Mouse (Mus musculus): ENCODE results near the gene Morc3. TPM values are rescaled to one million over a fixed set of nuclear protein-coding genes. Genes with fewer than 3 reads are reported as not detected.
A peak's percentile ranks its signal among the peaks of the same experiment; 100 is the strongest.

Morc3 gene
- polyA plus RNA-seq (2015; fragmentation: Nextera tagmentation; extraction: Ambion mirVana) = 22.2 and 22.3 TPM in 2 replicates

GRCm38 (mm10) chr16:93831627-93832395 lies at the start of gene Morc3:
Gene Morc3, plus strand, starts transcription at chr16:93832121.
- Histone ChIP-seq H3K36me3 (no peaks in the 10 kb centered on the region), H3K9ac (peak within 1 kb of the TSS; percentile 92), H3K4me2 (peak within 1 kb of the TSS; percentile 69), H3K4me3 (peak within 1 kb of the TSS; percentile 89), H3K9me3 (replicated peaks) (no peaks in the 10 kb centered on the region), H3K27ac (peak within 1 kb of the TSS; percentile 96), H3K27me3 (no peaks in the 10 kb centered on the region), H3K4me1 (replicated peaks) (peaks cover 24% of the 10 kb centered on the region)
- ATAC-seq (replicated peaks; ENCODE audit: insufficient number of reproducible peaks, insufficient read depth, low FRiP score, low read depth) = peak; percentile 97
- 12% methylated on average over 55 of the region's 55 CpGs for WGBS

DNA sequence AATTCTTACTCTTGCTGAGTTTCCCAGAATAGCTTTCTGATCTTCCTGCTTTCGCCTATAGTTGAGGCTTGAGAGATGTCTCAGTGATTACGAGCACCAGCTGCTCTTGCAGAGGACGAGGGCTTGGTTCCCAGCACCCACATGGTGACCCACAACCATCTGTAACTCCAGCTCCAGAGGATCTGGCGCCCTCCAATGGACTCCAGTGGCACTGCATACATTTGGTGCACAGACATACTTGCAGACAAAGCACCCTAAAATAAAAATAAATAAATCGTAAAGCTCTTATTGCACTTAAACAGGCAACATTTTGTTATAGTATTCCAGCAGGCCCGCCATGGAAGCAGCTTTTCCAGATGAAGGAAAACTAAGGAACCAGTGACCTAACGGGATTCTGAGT lies 47.7 kb upstream of the Morc3 start:
- WGBS = 89% methylated on average over 7 of the region's 7 CpGs
- no peak for ATAC-seq (replicated peaks; ENCODE audit: insufficient number of reproducible peaks, insufficient read depth, low FRiP score, low read depth)
- H3K9ac ChIP-seq = no peak overlapping the region

DNA sequence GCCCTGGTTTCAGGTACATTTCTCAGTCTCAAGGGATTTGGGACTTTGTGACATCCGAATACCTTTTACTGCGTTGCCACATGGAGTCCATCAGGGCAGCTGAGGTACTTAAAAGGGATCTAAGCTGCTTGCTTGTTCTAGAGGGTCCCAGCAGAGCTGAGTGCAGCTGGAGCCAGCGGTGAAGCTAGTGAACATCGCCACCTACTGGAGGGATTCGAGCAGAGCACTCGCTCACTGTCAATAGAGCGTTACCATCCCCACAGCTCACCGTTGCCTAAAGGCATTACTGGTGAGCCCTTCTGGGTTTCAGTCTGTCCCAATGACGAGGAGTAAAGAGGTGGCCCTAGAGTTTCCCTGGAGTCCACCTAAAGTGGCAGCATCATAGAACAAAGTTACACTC lies 46.1 kb upstream of the Morc3 start:
- ATAC-seq (replicated peaks; ENCODE audit: insufficient number of reproducible peaks, insufficient read depth, low FRiP score, low read depth) = peak; percentile 72
- WGBS = 8% methylated on average over 9 of the region's 9 CpGs
- no peak overlapping the region for H3K4me3 ChIP-seq

More for the DNA sequence above, 47.7 kb upstream of the Morc3 start:
- Histone ChIP-seq H3K4me1 (replicated peaks) (0 out of 2 replicates have a peak, but pooled peaks cover 5% of the 10 kb centered on the region), H3K9me3 (replicated peaks) (no peaks in the 10 kb centered on the region; the same call in 1 of the 2 replicates), H3K27me3 (no peaks in the 10 kb centered on the region), H3K4me3 (no peak overlapping the region), H3K4me2 (no peak overlapping the region), H3K36me3 (0 out of 2 replicates have a peak, but pooled peaks cover 5% of the 10 kb centered on the region), H3K27ac (no peak overlapping the region)

GRCm38 (mm10) chr16:93788388-93788787 lies 43.5 kb upstream of the Morc3 start:
- no peak for ATAC-seq (replicated peaks; ENCODE audit: insufficient number of reproducible peaks, insufficient read depth, low FRiP score, low read depth)
- H3K27ac ChIP-seq = no peak overlapping the region

More for the DNA sequence above, 46.1 kb upstream of the Morc3 start:
- Histone ChIP-seq H3K9ac (no peak overlapping the region), H3K9me3 (replicated peaks) (no peaks in the 10 kb centered on the region; the same call in 1 of the 2 replicates), H3K27ac (no peak overlapping the region), H3K4me2 (no peak overlapping the region), H3K36me3 (0 out of 2 replicates have a peak, but pooled peaks cover 5% of the 10 kb centered on the region), H3K27me3 (no peaks in the 10 kb centered on the region), H3K4me1 (replicated peaks) (0 out of 2 replicates have a peak, but pooled peaks cover 5% of the 10 kb centered on the region)

GRCm38 (mm10) chr16:93788881-93789280 lies 43.0 kb upstream of the Morc3 start:
- Histone ChIP-seq H3K27me3 (no peaks in the 10 kb centered on the region), H3K9ac (no peak overlapping the region), H3K4me2 (no peak overlapping the region), H3K36me3 (0 out of 2 replicates have a peak, but pooled peaks cover 5% of the 10 kb centered on the region), H3K4me3 (no peak overlapping the region), H3K27ac (no peak overlapping the region), H3K4me1 (replicated peaks) (no peaks in the 10 kb centered on the region), H3K9me3 (replicated peaks) (no peaks in the 10 kb centered on the region; the same call in 1 of the 2 replicates)
- no peak for ATAC-seq (replicated peaks; ENCODE audit: insufficient number of reproducible peaks, insufficient read depth, low FRiP score, low read depth)
- WGBS = 94% methylated on average over 8 of the region's 8 CpGs

More at GRCm38 (mm10) chr16:93788388-93788787, 43.5 kb upstream of the Morc3 start:
- H3K36me3 ChIP-seq = 0 out of 2 replicates have a peak, but pooled peaks cover 5% of the 10 kb centered on the region
- H3K9me3 ChIP-seq (replicated peaks) = no peaks in the 10 kb centered on the region; the same call in 1 of the 2 replicates
- H3K9ac ChIP-seq = no peak overlapping the region
- H3K4me2 ChIP-seq = no peak overlapping the region
- H3K27me3 ChIP-seq = no peaks in the 10 kb centered on the region
- H3K4me1 ChIP-seq (replicated peaks) = no peaks in the 10 kb centered on the region
- 89% methylated on average over 4 of the region's 4 CpGs for WGBS
- no peak overlapping the region for H3K4me3 ChIP-seq

DNA sequence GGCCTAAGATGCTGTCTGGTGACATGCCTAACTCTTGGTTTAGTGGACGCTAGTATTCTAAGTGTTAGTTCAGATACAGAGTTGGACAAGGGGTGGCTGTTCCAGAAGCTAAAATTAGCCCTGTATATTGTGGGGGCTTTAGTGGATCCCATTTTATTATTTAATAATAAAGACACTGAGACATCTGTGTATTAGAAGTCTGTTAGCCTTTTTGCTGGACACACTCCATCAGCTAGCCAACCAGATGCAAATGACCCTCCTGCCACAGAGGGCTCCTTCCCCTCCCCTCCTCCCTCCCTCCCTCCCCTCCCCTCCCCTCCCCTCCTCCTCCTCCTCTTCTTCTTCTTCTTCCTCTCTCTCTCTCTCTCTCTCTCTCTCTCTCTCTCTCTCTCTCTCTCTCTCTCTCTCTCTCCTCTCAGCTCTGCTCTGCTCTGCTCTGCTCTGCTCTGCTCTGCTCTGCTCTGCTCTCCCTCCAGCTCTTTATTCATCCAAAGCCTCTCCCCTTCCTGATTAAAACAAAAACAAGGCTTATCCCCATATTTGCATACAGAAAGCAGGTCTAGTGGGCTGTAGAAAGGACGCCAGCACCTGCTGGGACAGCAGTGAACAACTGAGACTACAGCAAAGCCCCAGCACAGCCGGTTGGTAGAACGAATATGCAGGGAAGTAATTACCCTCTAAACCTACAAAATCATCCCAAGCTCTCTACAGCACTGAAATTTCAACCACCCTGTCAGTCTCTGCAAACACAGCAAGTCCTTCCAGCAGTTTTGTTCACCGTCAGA lies 41.8 kb upstream of the Morc3 start:
- Histone ChIP-seq H3K36me3 (no peaks in the 10 kb centered on the region), H3K4me2 (no peak overlapping the region), H3K27ac (no peak overlapping the region), H3K27me3 (no peaks in the 10 kb centered on the region), H3K9ac (no peak overlapping the region), H3K4me3 (no peak overlapping the region), H3K4me1 (replicated peaks) (no peaks in the 10 kb centered on the region), H3K9me3 (replicated peaks) (no peaks in the 10 kb centered on the region)
- ATAC-seq (replicated peaks; ENCODE audit: insufficient number of reproducible peaks, insufficient read depth, low FRiP score, low read depth) = no peak
- WGBS = 36% methylated on average over 5 of the region's 5 CpGs

DNA sequence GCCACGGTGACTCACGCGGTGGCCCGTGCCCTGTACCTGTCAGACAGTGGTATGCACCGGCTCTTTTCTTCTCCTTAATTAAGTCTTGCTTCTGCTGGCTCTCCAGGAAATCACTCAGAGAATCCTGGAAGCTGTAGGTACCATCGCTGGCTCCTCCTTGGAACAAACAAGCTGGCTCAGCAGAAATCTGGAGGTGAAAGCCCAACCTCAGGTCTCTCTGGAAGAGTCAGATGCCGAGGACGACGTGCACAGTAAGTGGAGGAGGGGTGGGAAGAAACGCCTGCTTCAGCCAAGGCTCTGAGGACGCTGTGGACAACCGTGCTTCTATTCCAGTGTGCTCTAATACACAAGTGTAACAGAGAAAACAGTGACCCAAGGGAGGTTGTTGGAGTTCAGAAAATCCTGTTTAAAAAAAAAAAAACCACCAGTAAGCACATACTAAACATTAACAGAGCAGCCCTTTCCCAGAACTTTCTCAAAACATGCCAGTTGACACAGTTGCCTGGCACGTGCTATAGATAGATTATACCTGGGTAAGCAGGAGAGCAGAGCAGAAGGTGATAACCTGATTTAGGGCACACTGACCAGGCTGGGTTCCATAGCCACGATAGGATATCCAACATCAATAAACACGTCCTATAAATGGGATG lies 38.8 kb upstream of the Morc3 start:
- no peaks in the 10 kb centered on the region for H3K27me3 ChIP-seq
- no peaks in the 10 kb centered on the region for H3K9me3 ChIP-seq (replicated peaks)
- H3K27ac ChIP-seq = no peak overlapping the region
- 60% methylated on average over 15 of the region's 15 CpGs for WGBS
- peaks cover 8% of the 10 kb centered on the region for H3K4me1 ChIP-seq (replicated peaks)
- no peak overlapping the region for H3K4me3 ChIP-seq
- no peak overlapping the region for H3K4me2 ChIP-seq
- no peaks in the 10 kb centered on the region for H3K36me3 ChIP-seq
- no peak for ATAC-seq (replicated peaks; ENCODE audit: insufficient number of reproducible peaks, insufficient read depth, low FRiP score, low read depth)
- no peak overlapping the region for H3K9ac ChIP-seq

DNA sequence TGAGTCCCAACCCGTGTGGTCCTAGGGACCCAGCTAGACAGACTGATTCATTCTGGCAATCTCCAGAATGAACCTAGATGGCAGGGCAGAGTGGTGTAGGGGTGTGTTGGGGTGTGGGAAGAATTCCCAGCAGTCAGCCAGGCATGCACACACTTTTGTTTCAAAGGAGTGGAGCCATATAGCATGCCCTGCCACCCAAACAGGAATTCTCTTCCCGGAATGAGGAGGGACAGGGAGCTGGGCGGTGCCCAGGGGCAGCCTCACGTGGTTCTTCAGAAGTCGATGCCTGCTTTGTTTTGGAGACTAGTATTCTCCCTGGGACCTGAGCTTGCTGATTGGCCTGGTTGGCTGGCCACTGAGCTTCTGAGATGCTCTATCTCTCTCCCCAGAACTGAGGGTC lies 37.1 kb upstream of the Morc3 start:
- no peak overlapping the region for H3K9ac ChIP-seq
- ATAC-seq (replicated peaks; ENCODE audit: insufficient number of reproducible peaks, insufficient read depth, low FRiP score, low read depth) = no peak
- H3K27me3 ChIP-seq = no peaks in the 10 kb centered on the region
- WGBS = 72% methylated on average over 5 of the region's 5 CpGs
- H3K4me2 ChIP-seq = no peak overlapping the region
- H3K4me1 ChIP-seq (replicated peaks) = peaks cover 8% of the 10 kb centered on the region
- H3K9me3 ChIP-seq (replicated peaks) = no peaks in the 10 kb centered on the region
- no peaks in the 10 kb centered on the region for H3K36me3 ChIP-seq
- no peak overlapping the region for H3K4me3 ChIP-seq
- no peak overlapping the region for H3K27ac ChIP-seq

GRCm38 (mm10) chr16:93795391-93795790 lies 36.5 kb upstream of the Morc3 start:
- H3K9ac ChIP-seq = no peak overlapping the region
- no peak for ATAC-seq (replicated peaks; ENCODE audit: insufficient number of reproducible peaks, insufficient read depth, low FRiP score, low read depth)
- H3K9me3 ChIP-seq (replicated peaks) = no peaks in the 10 kb centered on the region
- H3K4me2 ChIP-seq = no peak overlapping the region
- 93% methylated on average over 5 of the region's 5 CpGs for WGBS
- no peak overlapping the region for H3K27ac ChIP-seq
- no peaks in the 10 kb centered on the region for H3K36me3 ChIP-seq
- peaks cover 8% of the 10 kb centered on the region for H3K4me1 ChIP-seq (replicated peaks)
- H3K4me3 ChIP-seq = no peak overlapping the region
- no peaks in the 10 kb centered on the region for H3K27me3 ChIP-seq

- no peaks in the 10 kb centered on the region for H3K36me3 ChIP-seq
- peaks cover 8% of the 10 kb centered on the region for H3K4me1 ChIP-seq (replicated peaks)
- WGBS = 75% methylated on average over 12 of the region's 12 CpGs
- no peak overlapping the region for H3K4me3 ChIP-seq
- ATAC-seq (replicated peaks; ENCODE audit: insufficient number of reproducible peaks, insufficient read depth, low FRiP score, low read depth) = no peak
- H3K9ac ChIP-seq = no peak overlapping the region
- no peak overlapping the region for H3K4me2 ChIP-seq
- no peaks in the 10 kb centered on the region for H3K27me3 ChIP-seq
- no peaks in the 10 kb centered on the region for H3K9me3 ChIP-seq (replicated peaks)
- 0 out of 2 replicates have a peak overlapping the region, but pooled peaks have one; percentile 9 for H3K27ac ChIP-seq
These were observed 34.7 kb upstream of the Morc3 start for GRCm38 (mm10) chr16:93797021-93797840.
